Mouse (Mus musculus) adrenal gland, adult 2 months (tissue): ENCODE results near the gene Gm8265. TPM values are rescaled to one million over a fixed set of nuclear protein-coding genes. Genes with fewer than 3 reads are reported as not detected.
"Not testable (repeated sequence)": the region's sequence is repeated elsewhere in the genome, so short reads cannot be mapped to it uniquely, and the experiment has no call there.

Source experiments
- DNase-seq: peaks from one replicate; pipeline ENCODE4 v3.0.0; 2021
- long read RNA-seq: library from polyadenylated mRNA; stranded (forward); transcript quantifications from one replicate; pipeline ENCODE4 v2.0.0, GENCODE M21; 2021
- polyA plus RNA-seq: library from polyadenylated mRNA; depleted of rRNA; stranded (reverse); fragments of >200 nt; gene quantifications from 2 replicates; pipeline ENCODE4 v1.2.3, GENCODE M21; 2012; rRNA removed
- total RNA-seq, 2 experiments: library from RNA; stranded (reverse); gene quantifications; 2 replicates each; pipeline ENCODE4 v1.2.3; 2021

The Gm8265 gene
- total RNA-seq (not detected), polyA plus RNA-seq (not detected in 2 replicates)
- long read RNA-seq: 0 reads

DNA sequence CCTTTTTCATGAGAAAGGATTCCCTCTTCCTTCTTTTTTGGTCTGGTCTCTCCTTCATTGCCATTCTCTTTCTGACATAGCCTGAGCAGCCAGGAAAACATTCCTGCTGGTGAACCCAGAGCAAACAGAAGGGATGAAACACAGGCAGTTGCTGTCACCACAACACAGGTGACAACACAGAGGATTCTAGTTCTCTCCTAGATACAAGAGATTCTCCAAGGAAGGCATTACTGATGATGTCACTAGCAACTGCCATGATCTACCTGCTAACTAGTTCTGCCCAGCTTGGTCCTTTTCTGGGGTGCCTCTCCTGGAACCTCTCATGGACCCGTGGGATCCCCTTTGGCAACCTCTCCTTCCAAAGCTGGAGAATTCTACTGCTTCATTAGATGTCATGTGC lies at the start of gene Gm8265:
Gm8265 (minus strand) TSS at position 101 of the 400 bp plus-strand sequence.
- not testable (repeated sequence) for DNase-seq

Other genes starting within 250 kb of the Gm8265 start
- not detected for gene Gm3500, start 244.0 kb downstream of the Gm8265 start, total RNA-seq
- not detected in 2 replicates for gene Gm3500, start 244.0 kb downstream of the Gm8265 start, polyA plus RNA-seq
- gene Gm3194, start 177.6 kb downstream of the Gm8265 start, total RNA-seq: not detected
- not detected in 2 replicates for gene Gm3194, start 177.6 kb downstream of the Gm8265 start, polyA plus RNA-seq
- not detected for gene Gm8246, start 155.2 kb downstream of the Gm8265 start, total RNA-seq
- gene Gm8246, start 155.2 kb downstream of the Gm8265 start, polyA plus RNA-seq: not detected in 2 replicates
- gene Gm3187, start 148.8 kb downstream of the Gm8265 start, total RNA-seq: not detected
- not detected in 2 replicates for gene Gm3187, start 148.8 kb downstream of the Gm8265 start, polyA plus RNA-seq
- gene Gm3488, start 131.4 kb downstream of the Gm8265 start, total RNA-seq: not detected
- gene Gm3488, start 131.4 kb downstream of the Gm8265 start, polyA plus RNA-seq: 0.06 TPM in 1 of 2 replicates, not detected in the other
- gene Gm3532, start 94.5 kb downstream of the Gm8265 start, total RNA-seq: not detected
- gene Gm3532, start 94.5 kb downstream of the Gm8265 start, polyA plus RNA-seq: not detected in 2 replicates
- not detected for gene Gm9603, start 54.4 kb upstream of the Gm8265 start, total RNA-seq
- gene Gm9603, start 54.4 kb upstream of the Gm8265 start, polyA plus RNA-seq: not detected in 2 replicates
- gene Gm3373, start 108.5 kb upstream of the Gm8265 start, total RNA-seq: not detected
- gene Gm3373, start 108.5 kb upstream of the Gm8265 start, polyA plus RNA-seq: not detected in 2 replicates
- gene Gm3383, start 175.0 kb upstream of the Gm8265 start, total RNA-seq: not detected
- gene Gm3383, start 175.0 kb upstream of the Gm8265 start, polyA plus RNA-seq: not detected in 2 replicates
- not detected for gene Gm3424, start 197.3 kb upstream of the Gm8265 start, total RNA-seq
- gene Gm3424, start 197.3 kb upstream of the Gm8265 start, polyA plus RNA-seq: not detected in 2 replicates
- gene Gm8237, start 247.4 kb upstream of the Gm8265 start, total RNA-seq: not detected
- 0.06 TPM in 1 of 2 replicates, not detected in the other for gene Gm8237, start 247.4 kb upstream of the Gm8265 start, polyA plus RNA-seq